Mouse (Mus musculus) embryonic fibroblast, embryonic 13.5 days (primary cell): ENCODE measurements around the gene Fpr1. TPM values are rescaled to one million over a fixed set of nuclear protein-coding genes. Genes with fewer than 3 reads are reported as not detected.

Experiments
- H3K27ac ChIP-seq: 2 replicates; pipeline ENCODE4 v1.5.1; 2012; ENCODE audit warnings: low read length, control low read depth, inconsistent platforms; ENCODE audit not compliant: insufficient read depth
- H3K4me1 ChIP-seq: 2 replicates; pipeline ENCODE4 v1.6.1; 2011; ENCODE audit warnings: low read length; ENCODE audit not compliant: control insufficient read depth, insufficient read depth
- H3K4me3 ChIP-seq: 2 replicates; pipeline ENCODE4 v1.5.1; 2011; ENCODE audit warnings: mild to moderate bottlenecking, control low read depth, low read length; ENCODE audit not compliant: insufficient read depth
- CTCF ChIP-seq: IDR thresholded peaks from 2 replicates; pipeline ENCODE4 v1.5.1; 2011; ENCODE audit warnings: mild to moderate bottlenecking, control low read depth, low read length, moderate library complexity, borderline replicate concordance; ENCODE audit not compliant: insufficient read depth
- POLR2A ChIP-seq: IDR thresholded peaks from 2 replicates; pipeline ENCODE4 v1.6.1; 2011; ENCODE audit warnings: low read depth, mild to moderate bottlenecking, control low read depth, low read length, moderate library complexity
- polyA plus RNA-seq: library from polyadenylated mRNA; stranded (reverse); fragments of >200 nt; gene quantifications from 2 replicates; pipeline ENCODE4 v1.2.4, GENCODE M21; 2011; ENCODE audit warnings: low read depth; ENCODE audit not compliant: missing spikeins, insufficient read length

Fpr1 gene
- polyA plus RNA-seq, 1 experiment: not detected

GRCm38 (mm10) chr17:17882672-17883071 lies 1.1 kb downstream of the Fpr1 start:
- no peak for TF ChIP-seq CTCF
- TF ChIP-seq POLR2A: no peak
- Histone ChIP-seq H3K4me3 (no peak overlapping the region), H3K4me1 (no peaks in the 10 kb centered on the region), H3K27ac (no peak overlapping the region)

GRCm38 (mm10) chr17:17879347-17879746 lies 4.4 kb downstream of the Fpr1 start:
- TF ChIP-seq CTCF (no peak), POLR2A (no peak)
- Histone ChIP-seq H3K27ac (no peak overlapping the region), H3K4me1 (no peaks in the 10 kb centered on the region), H3K4me3 (no peak overlapping the region)

GRCm38 (mm10) chr17:17871697-17872096 lies 12.0 kb downstream of the Fpr1 start:
- no peak for TF ChIP-seq POLR2A
- H3K27ac ChIP-seq: no peak overlapping the region

GRCm38 (mm10) chr17:17870892-17871550 lies 12.7 kb downstream of the Fpr1 start:
- no peak for TF ChIP-seq POLR2A
- TF ChIP-seq CTCF: no peak
- Histone ChIP-seq H3K27ac (no peak overlapping the region), H3K4me1 (no peaks in the 10 kb centered on the region), H3K4me3 (no peak overlapping the region)

More at GRCm38 (mm10) chr17:17871697-17872096, 12.0 kb downstream of the Fpr1 start:
- no peaks in the 10 kb centered on the region for H3K4me1 ChIP-seq
- H3K4me3 ChIP-seq: no peak overlapping the region

- no peak overlapping the region for H3K27ac ChIP-seq
- TF ChIP-seq CTCF (no peak), POLR2A (no peak)
- H3K4me1 ChIP-seq: no peaks in the 10 kb centered on the region
- no peak overlapping the region for H3K4me3 ChIP-seq
Observed at GRCm38 (mm10) chr17:17866801-17867469, 16.8 kb downstream of the Fpr1 start.

- TF ChIP-seq CTCF (no peak), POLR2A (no peak)
- H3K4me1 ChIP-seq: no peaks in the 10 kb centered on the region
- H3K4me3 ChIP-seq: no peak overlapping the region
- H3K27ac ChIP-seq: no peak overlapping the region
Observed at GRCm38 (mm10) chr17:17865168-17865567, 18.6 kb downstream of the Fpr1 start.

- H3K27ac ChIP-seq: no peak overlapping the region
- no peak overlapping the region for H3K4me3 ChIP-seq
- peaks cover 4% of the 10 kb centered on the region; the same call in 1 of the 2 replicates for H3K4me1 ChIP-seq
- TF ChIP-seq CTCF (no peak), POLR2A (no peak)
Observed at GRCm38 (mm10) chr17:17862360-17862759, 21.4 kb downstream of the Fpr1 start.

- Histone ChIP-seq H3K27ac (no peak overlapping the region), H3K4me3 (no peak overlapping the region), H3K4me1 (peaks cover 19% of the 10 kb centered on the region)
- TF ChIP-seq POLR2A: no peak
- TF ChIP-seq CTCF: no peak
Observed at GRCm38 (mm10) chr17:17860110-17860509, 23.6 kb downstream of the Fpr1 start.

- Histone ChIP-seq H3K4me3 (no peak overlapping the region), H3K4me1 (peaks cover 23% of the 10 kb centered on the region), H3K27ac (no peak overlapping the region)
- TF ChIP-seq CTCF (no peak), POLR2A (no peak)
Observed at GRCm38 (mm10) chr17:17857446-17857845, 26.3 kb downstream of the Fpr1 start.

- no peak for TF ChIP-seq POLR2A
- TF ChIP-seq CTCF: no peak
- no peak overlapping the region for H3K4me3 ChIP-seq
- no peak overlapping the region for H3K27ac ChIP-seq
- peaks cover 23% of the 10 kb centered on the region for H3K4me1 ChIP-seq
Observed at GRCm38 (mm10) chr17:17856612-17857011, 27.1 kb downstream of the Fpr1 start.
